Mouse (Mus musculus) liver, embryonic 14.5 days (tissue): ENCODE data around the gene Bbs12. TPM values are rescaled to one million over a fixed set of nuclear protein-coding genes. Genes with fewer than 3 reads are reported as not detected.

ENCODE experiments used
- ATAC-seq: fragments of 200-750 bp; cut with Nextera tagmentation; 2 replicates; pipeline ENCODE4 v1.8.0; 2017; ENCODE audit warnings: moderate number of reproducible peaks, mild to moderate bottlenecking, moderate library complexity; ENCODE audit not compliant: insufficient read depth
- DNase-seq, 3 experiments: peaks; one replicate each; pipeline ENCODE4 v3.0.0-alpha.2; 2012 to 2013; ENCODE audit warnings: low read depth in 3 of 3, low spot score in 3 of 3
- H3K27ac ChIP-seq: fragments of 300-500 bp; sonication (generic); 2 replicates; pipeline ENCODE4 v1.5.1; 2014; ENCODE audit warnings: moderate library complexity, mild to moderate bottlenecking, control low read depth, inconsistent platforms
- H3K27me3 ChIP-seq: fragments of 300-500 bp; sonication (generic); 2 replicates; pipeline ENCODE4 v1.6.1; 2014; ENCODE audit warnings: mild to moderate bottlenecking, low read length, moderate library complexity; ENCODE audit not compliant: control insufficient read depth, insufficient read depth
- H3K36me3 ChIP-seq: fragments of 300-500 bp; sonication (generic); replicated peaks from 2 replicates; pipeline ENCODE4 v1.6.1; 2014; ENCODE audit warnings: low read depth; ENCODE audit not compliant: control insufficient read depth, insufficient read depth
- H3K4me1 ChIP-seq, 2 experiments: fragments of 200-500 bp in 1 of 2; fragments of 300-500 bp in 1 of 2; sonication (generic) in 1 of 2; replicated peaks; 2 replicates each; pipeline ENCODE4 v1.6.1; 2012 to 2014; ENCODE audit warnings: antibody characterized with exemption in 1 of 2, inconsistent platforms in 1 of 2, low read length in 1 of 2; ENCODE audit not compliant: control insufficient read depth in 2 of 2, insufficient read depth in 2 of 2
- H3K4me2 ChIP-seq: fragments of 300-500 bp; sonication (generic); 2 replicates; pipeline ENCODE4 v1.6.1; 2014; ENCODE audit warnings: low read depth, mild to moderate bottlenecking, control low read depth, moderate library complexity
- H3K4me3 ChIP-seq, 2 experiments: fragments of 200-500 bp in 1 of 2; fragments of 300-500 bp in 1 of 2; sonication (generic) in 1 of 2; 2 replicates each; pipeline ENCODE4 v1.5.1; 2012 to 2014; ENCODE audit warnings: low read depth in 2 of 2, low read length in 2 of 2, mild to moderate bottlenecking in 2 of 2, control low read depth in 1 of 2, inconsistent platforms in 1 of 2, moderate library complexity in 1 of 2; ENCODE audit not compliant: insufficient read depth in 1 of 2
- H3K9ac ChIP-seq: fragments of 300-500 bp; sonication (generic); replicated peaks from 2 replicates; pipeline ENCODE4 v1.6.1; 2014; ENCODE audit warnings: mild to moderate bottlenecking, control low read depth, moderate library complexity
- H3K9me3 ChIP-seq: fragments of 300-500 bp; sonication (generic); 2 replicates; pipeline ENCODE4 v1.6.1; 2016; ENCODE audit warnings: low read length, mixed read lengths; ENCODE audit not compliant: control insufficient read depth
- CTCF ChIP-seq: IDR thresholded peaks from 2 replicates; pipeline ENCODE4 v1.5.1; 2016; ENCODE audit warnings: antibody characterized with exemption, low read depth, control low read depth
- EP300 ChIP-seq: IDR thresholded peaks from 2 replicates; pipeline ENCODE4 v1.6.1; 2016; ENCODE audit warnings: antibody characterized with exemption, low read depth
- WGBS: fragments of 180-500 bp; shearing (Covaris S2); extraction: QIAGEN DNeasy Blood & Tissue Kit; methylation state at CpG from one replicate; pipeline ENCODE4 v1.1.7; 2014; ENCODE audit not compliant: insufficient replicate concordance; 5-methylcytosine and 5-hydroxymethylcytosine counted together
- polyA plus RNA-seq, 2 experiments: library from polyadenylated mRNA; depleted of rRNA in 1 of 2; stranded (reverse) in 1 of 2; unstranded in 1 of 2; fragments of >200 nt; fragmentation: Nextera tagmentation in 1 of 2; extraction: Ambion mirVana in 1 of 2; gene quantifications; 2 replicates each; pipeline versions ENCODE4 v1.2.1 to v1.2.3; 2012 to 2014

The Bbs12 gene
- polyA plus RNA-seq, 2 experiments: 2.2 to 4.4 TPM

DNA sequence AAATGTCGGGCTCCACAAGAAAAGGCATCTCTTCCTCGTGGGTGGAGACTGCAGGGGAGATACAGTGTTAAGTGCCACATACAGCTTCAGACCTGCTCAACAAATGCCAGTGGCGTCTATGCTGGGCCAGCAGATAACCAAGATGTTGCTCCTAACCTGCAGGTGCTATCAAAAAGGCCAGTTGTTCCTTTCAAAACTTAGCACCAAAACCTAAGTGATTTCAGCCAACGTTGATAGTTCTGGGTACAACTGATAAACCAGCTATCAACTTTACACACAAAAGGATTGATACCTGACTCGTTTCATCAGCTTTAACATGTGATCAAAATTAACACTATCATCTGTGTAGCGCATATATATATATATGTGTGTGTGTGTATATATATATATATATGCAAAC is 37.7 kb upstream of the Bbs12 start:
- Histone ChIP-seq H3K4me1 (peaks cover 4 to 13% of the 10 kb centered on the region in 2 experiments), H3K9ac (no peak overlapping the region), H3K36me3 (no peaks in the 10 kb centered on the region), H3K4me2 (no peak overlapping the region; the same call in 1 of the 2 replicates), H3K27ac (no peak overlapping the region), H3K9me3 (no peaks in the 10 kb centered on the region), H3K27me3 (no peaks in the 10 kb centered on the region), H3K4me3 (no peak overlapping the region)
- TF ChIP-seq EP300 (peak; percentile 91), CTCF (no peak)
- DNase-seq: peak; percentile 38 to 49 (median 42)
- peak; percentile 96 for ATAC-seq
- 17% methylated on average over 6 of the region's 6 CpGs for WGBS

GRCm38 (mm10) chr3:37280221-37280620 is 32.1 kb upstream of the Bbs12 start:
- TF ChIP-seq EP300 (no peak), CTCF (no peak)
- Histone ChIP-seq H3K9me3 (no peaks in the 10 kb centered on the region), H3K4me2 (no peak overlapping the region), H3K27ac (no peak overlapping the region), H3K36me3 (no peaks in the 10 kb centered on the region), H3K9ac (no peak overlapping the region), H3K4me3 (no peak overlapping the region), H3K27me3 (no peaks in the 10 kb centered on the region), H3K4me1 (peaks cover 8 to 13% of the 10 kb centered on the region in 2 experiments)
- WGBS: 42% methylated on average over 1 of the region's 1 CpGs
- no peak for DNase-seq
- no peak for ATAC-seq

DNA sequence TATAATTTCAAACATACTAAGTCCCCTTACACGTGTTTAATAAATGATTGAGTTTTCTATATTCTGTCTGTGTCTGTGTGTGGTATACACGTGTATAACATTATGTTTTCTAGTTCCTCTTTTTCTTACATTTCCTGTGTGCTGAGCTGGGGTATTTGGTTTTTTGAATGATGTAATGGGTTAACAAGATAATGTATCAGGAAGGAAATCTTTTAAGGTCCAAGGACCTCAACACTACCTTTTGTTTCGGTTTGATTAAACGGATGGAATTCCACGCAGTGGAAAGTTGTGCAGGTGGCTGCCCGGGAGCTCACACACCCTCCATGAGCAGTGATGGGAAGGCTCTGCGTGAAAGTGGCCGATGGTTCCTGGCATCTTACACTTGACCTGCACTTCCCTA is 31.5 kb upstream of the Bbs12 start:
- Histone ChIP-seq H3K4me3 (no peak overlapping the region), H3K36me3 (no peaks in the 10 kb centered on the region), H3K9me3 (no peaks in the 10 kb centered on the region), H3K27ac (no peak overlapping the region), H3K27me3 (no peaks in the 10 kb centered on the region), H3K4me1 (peaks cover 8 to 13% of the 10 kb centered on the region in 2 experiments), H3K9ac (no peak overlapping the region), H3K4me2 (no peak overlapping the region)
- WGBS: 20% methylated on average over 8 of the region's 8 CpGs
- TF ChIP-seq EP300 (no peak), CTCF (no peak)
- DNase-seq (no peak), ATAC-seq (no peak)

DNA sequence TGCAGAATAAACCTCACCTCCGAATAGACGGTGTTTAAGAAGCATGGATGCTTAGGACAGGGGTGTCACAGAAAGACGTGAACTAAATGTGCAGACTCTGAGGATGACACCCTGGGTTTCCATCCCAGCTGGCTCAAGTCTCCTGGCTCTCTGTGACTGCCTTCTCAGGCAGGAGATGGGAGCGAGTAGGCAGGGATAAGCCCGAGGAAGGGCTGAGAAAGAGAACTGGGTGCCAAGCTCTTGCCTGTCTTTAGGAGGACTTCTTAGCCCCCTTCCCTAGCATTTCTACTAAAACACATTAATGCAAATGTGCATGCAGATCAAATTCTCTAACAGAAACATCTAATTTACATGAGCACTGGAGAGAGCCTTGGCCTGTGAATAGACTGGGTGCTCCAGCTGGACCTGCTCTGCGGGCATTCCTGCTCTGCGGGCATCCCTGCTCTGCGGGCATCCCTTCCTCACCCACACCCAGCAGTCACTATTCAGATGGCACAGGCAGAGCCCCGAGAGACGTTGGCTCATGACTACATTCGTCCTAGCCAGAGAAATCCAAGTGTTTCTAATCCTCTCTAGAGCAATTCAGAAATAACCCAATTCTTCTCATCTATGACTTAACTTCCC is 29.9 kb upstream of the Bbs12 start:
- 75% methylated on average over 11 of the region's 11 CpGs for WGBS
- no peak for TF ChIP-seq CTCF
- no peak for TF ChIP-seq EP300
- DNase-seq: no peak
- H3K9me3 ChIP-seq: no peaks in the 10 kb centered on the region
- no peak overlapping the region for H3K4me3 ChIP-seq
- H3K4me1 ChIP-seq: peaks cover 8 to 13% of the 10 kb centered on the region in 2 experiments
- ATAC-seq: no peak
- H3K27me3 ChIP-seq: no peaks in the 10 kb centered on the region
- H3K36me3 ChIP-seq: no peaks in the 10 kb centered on the region
- no peak overlapping the region for H3K9ac ChIP-seq
- no peak overlapping the region for H3K4me2 ChIP-seq
- no peak overlapping the region for H3K27ac ChIP-seq

DNA sequence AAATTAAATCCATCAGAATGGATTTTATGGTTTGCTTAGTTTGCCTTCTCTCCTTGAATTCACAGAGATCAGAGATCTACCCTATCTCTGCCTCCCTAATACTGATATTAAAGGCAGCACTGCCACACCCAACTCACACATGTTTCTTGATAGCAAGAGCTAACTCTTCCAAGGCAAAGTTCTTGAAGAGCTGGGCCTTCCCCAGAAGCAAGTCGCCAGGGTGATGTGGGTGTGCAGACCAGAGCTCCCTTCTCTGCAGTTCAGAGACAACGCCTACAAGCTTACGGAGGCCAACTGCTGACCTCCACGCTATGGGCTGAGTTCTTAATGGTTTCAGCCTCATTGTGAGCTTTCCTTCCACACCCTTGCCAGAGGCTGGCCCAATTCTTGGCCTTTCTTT is 29.1 kb upstream of the Bbs12 start:
- DNase-seq (no peak), ATAC-seq (peak; percentile 66; the same call in 1 of the 2 replicates)
- H3K9me3 ChIP-seq: no peaks in the 10 kb centered on the region
- H3K27ac ChIP-seq: no peak overlapping the region
- no peak for TF ChIP-seq CTCF
- TF ChIP-seq EP300: no peak
- no peaks in the 10 kb centered on the region for H3K27me3 ChIP-seq
- H3K4me2 ChIP-seq: peak overlapping the region; percentile 3; the same call in 1 of the 2 replicates
- H3K36me3 ChIP-seq: no peaks in the 10 kb centered on the region
- 24% methylated on average over 4 of the region's 4 CpGs for WGBS
- no peak overlapping the region for H3K4me3 ChIP-seq
- no peak overlapping the region for H3K9ac ChIP-seq
- H3K4me1 ChIP-seq: peaks cover 8 to 13% of the 10 kb centered on the region in 2 experiments
